Mouse (Mus musculus): Measurements from ENCODE around the gene Rack1. TPM values are rescaled to one million over a fixed set of nuclear protein-coding genes. Genes with fewer than 3 reads are reported as not detected.
"Not testable (repeated sequence)": the region's sequence is repeated elsewhere in the genome, so short reads cannot be mapped to it uniquely, and the experiment has no call there.

Gene Rack1
- polyA plus RNA-seq, 1 experiment from 2014 or later, result 321 TPM

DNA sequence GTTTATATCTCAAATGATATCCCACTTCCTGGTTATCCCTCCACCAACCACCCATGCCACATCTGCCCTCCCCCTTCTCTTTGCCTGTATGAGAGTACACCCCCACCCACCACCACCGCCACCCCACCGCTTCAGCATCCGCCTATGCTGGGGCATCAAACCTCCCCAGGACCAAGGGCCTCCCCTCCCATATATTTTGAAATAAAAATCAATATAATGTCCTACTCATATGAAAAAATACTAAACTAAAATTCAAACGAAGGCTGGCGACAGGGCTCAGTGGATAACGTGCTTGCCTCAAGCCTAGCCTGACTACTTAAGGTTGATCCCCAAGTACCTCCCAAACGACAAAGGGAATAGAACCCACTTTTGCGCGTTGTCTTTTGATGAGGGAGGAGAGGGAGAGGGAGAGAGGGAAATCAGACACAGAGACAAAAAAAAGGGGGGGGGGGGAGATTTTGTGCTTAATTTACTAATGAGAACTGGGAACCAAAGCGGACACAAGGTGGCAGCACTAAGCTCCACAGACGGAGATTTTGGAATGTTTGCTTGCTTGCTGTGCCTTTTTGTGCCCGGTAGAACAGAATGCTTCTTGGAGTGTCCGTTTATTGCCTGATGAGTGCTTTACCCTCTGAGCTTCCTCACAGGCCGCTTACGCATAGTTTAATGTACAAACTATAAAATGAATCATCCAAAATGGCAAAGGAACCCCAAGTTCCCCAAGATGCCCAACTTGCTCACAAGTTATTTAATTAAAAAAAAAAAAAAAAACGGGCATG lies 11.6 kb upstream of the Rack1 start:
- H3K4me3 ChIP-seq (ENCODE audit: inconsistent target), result peak overlapping the region; percentile 29
- no peaks in the 10 kb centered on the region for H3K79me2 ChIP-seq (ENCODE audit: inconsistent target)
- no peaks in the 10 kb centered on the region for H3K36me3 ChIP-seq (ENCODE audit: inconsistent target)
- 2% methylated on average over 15 of the region's 16 CpGs for WGBS (ENCODE audit: missing documents)
- peak overlapping the region; percentile 78 for H3K27ac ChIP-seq

DNA sequence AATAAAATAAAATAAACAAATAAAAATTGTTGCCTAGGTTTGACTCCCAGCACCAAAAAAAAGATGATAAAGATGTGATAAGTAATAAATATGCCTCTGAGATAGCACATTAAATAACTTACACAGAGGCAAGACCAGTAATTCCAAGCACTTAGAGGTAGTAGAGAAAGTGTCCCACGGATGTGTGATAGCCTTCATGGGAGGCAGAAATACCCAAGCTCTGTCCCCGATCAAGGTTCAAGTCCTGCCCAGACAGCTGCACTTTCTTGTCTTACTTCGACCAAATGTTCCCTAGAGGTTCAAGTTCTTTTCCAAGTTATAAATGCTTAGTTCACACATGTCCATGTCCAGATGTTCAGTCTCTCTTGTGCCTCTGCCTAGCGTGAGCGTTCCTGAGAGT lies 10.9 kb upstream of the Rack1 start:
- Histone ChIP-seq H3K4me3 (ENCODE audit: inconsistent target) (no peak overlapping the region), H3K79me2 (ENCODE audit: inconsistent target) (no peaks in the 10 kb centered on the region), H3K36me3 (ENCODE audit: inconsistent target) (no peaks in the 10 kb centered on the region), H3K27ac (peak overlapping the region; percentile 78; the same call in 1 of the 2 replicates)
- WGBS (ENCODE audit: missing documents), result 93% methylated on average over 5 of the region's 5 CpGs

DNA sequence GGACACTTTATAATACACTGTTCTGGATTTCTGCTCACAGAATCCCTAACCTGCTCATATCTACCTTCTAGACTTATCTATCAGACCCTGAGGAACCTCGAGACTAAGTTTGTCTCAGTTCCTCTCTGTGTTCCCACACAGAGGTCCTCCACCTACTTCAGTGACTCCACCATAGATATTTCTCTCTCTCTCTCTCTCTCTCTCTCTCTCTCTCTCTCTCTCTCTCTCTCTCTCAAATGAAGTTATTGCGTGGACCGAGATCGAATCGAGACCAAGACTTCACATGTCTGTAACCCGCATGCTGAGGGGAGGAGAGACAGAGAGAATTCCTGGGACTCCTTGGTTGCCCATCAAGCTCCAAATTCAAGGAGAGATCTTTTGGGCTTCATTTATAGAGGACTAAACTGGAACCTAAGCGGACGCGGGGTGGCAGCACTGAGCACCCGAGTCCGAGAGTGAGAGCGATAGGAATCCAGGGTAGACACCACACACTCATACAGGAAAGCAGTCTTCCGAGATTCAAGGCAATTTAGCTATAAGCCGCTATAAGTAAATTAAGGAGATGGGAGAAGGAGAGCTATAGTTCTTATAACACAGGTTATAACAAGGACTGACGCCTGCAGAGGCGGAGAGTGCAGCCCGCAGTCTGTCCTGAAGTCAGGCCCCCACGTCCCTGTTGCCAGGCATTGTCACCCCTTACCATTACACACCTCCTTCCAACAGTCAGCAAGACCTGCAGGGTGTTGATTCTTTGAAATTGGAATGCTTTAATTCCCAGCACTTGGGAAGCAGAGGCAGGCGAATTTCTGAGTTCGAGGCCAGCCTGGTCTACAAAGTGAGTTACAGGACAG lies 9.9 kb upstream of the Rack1 start:
- H3K27ac ChIP-seq, result no peak overlapping the region
- H3K4me3 ChIP-seq (ENCODE audit: inconsistent target), result no peak overlapping the region
- H3K79me2 ChIP-seq (ENCODE audit: inconsistent target), result no peaks in the 10 kb centered on the region
- H3K36me3 ChIP-seq (ENCODE audit: inconsistent target), result no peaks in the 10 kb centered on the region
- WGBS (ENCODE audit: missing documents), result 23% methylated on average over 18 of the region's 20 CpGs

DNA sequence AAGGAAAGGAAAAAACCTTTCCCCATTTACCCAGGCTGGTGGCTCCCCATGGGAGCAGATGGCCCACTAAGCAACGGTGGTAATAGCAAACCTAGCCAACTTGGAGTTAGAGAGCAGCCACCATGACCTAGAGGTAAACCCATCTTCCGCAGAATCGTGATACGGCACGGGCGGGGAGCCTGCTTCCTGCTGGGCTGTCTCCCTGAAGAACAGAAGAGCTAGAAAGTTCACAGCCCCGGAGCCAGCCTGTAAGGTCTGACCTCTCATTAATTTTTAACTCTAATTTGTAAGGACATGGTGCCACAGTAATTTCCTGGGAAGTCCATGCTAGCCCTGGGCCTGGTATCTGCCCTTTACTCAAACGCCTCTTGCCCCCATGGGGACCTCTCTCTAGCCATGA lies 9.2 kb upstream of the Rack1 start:
- H3K79me2 ChIP-seq (ENCODE audit: inconsistent target), result no peaks in the 10 kb centered on the region
- WGBS (ENCODE audit: missing documents), result 87% methylated on average over 8 of the region's 8 CpGs
- no peak overlapping the region for H3K27ac ChIP-seq

DNA sequence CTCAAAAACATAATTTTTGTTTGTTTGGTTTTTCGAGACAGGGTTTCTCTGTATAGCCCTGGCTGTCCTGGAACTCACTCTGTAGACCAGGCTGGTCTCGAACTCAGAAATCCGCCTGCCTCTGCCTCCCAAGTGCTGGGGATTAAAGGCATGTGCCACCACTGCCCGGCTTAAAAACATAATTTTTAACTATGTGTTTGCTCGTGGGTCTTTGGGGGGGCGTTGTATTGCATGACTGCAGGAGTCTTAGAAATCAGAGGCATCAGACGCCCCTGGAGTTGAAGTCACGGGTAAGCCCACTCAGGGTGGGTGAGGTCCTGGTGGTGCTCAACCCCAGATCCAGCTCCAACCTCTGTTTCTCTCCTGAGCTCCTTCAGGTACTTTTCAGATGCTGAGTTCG lies 8.2 kb upstream of the Rack1 start:
- not testable (repeated sequence) for H3K4me3 ChIP-seq (ENCODE audit: inconsistent target); H3K79me2 ChIP-seq (ENCODE audit: inconsistent target); H3K36me3 ChIP-seq (ENCODE audit: inconsistent target); H3K27ac ChIP-seq
- 91% methylated on average over 9 of the region's 9 CpGs for WGBS (ENCODE audit: missing documents)

More for the DNA sequence above, 9.2 kb upstream of the Rack1 start:
- no peak overlapping the region for H3K4me3 ChIP-seq (ENCODE audit: inconsistent target)
- H3K36me3 ChIP-seq (ENCODE audit: inconsistent target), result no peaks in the 10 kb centered on the region

DNA sequence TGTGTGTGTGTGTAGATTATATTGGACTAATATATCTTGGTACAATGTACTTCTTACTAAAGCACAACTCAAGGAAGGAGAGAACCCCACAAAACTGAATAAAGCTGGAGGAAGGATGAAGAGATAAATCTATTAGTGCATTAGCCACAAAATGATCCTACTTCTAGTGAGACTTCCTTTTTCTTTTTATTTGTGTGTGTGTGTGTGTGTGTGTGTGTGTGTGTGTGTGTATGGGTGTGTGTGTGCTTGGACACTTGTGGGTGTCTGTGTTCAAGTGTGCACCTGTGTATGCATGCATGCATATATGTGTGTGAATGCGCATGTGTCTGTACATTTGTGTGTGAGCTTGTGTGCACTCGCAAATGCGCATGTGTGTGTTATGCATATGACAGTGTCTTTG lies 6.9 kb upstream of the Rack1 start:
- Histone ChIP-seq H3K27ac (no peak overlapping the region), H3K36me3 (ENCODE audit: inconsistent target) (no peaks in the 10 kb centered on the region), H3K4me3 (ENCODE audit: inconsistent target) (no peak overlapping the region), H3K79me2 (ENCODE audit: inconsistent target) (peaks cover 6% of the 10 kb centered on the region; the same call in 1 of the 2 replicates)
- WGBS (ENCODE audit: missing documents), result 97% methylated on average over 3 of the region's 3 CpGs

DNA sequence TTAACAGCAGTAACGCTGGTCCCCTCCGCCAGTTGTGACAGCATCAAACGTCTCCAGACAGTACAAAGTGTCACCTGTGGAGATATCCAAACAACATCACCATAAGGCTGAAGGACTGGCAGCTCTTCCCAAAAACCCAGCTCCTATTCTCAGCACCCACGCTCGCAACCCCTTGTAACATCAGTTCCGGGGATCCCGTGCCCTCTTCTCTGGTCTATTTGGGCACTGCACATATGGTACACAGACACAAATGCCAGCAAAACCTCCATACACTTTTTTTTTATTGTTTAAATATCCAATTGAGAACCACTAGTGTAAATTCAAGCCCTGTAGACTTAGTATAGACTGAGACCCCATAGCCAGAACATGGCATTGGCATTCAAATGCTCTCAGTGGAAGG lies 4.9 kb upstream of the Rack1 start:
- Histone ChIP-seq H3K4me3 (ENCODE audit: inconsistent target) (no peak overlapping the region), H3K36me3 (ENCODE audit: inconsistent target) (no peaks in the 10 kb centered on the region), H3K79me2 (ENCODE audit: inconsistent target) (peaks cover 16% of the 10 kb centered on the region), H3K27ac (no peak overlapping the region)
- WGBS (ENCODE audit: missing documents), result 95% methylated on average over 7 of the region's 7 CpGs

DNA sequence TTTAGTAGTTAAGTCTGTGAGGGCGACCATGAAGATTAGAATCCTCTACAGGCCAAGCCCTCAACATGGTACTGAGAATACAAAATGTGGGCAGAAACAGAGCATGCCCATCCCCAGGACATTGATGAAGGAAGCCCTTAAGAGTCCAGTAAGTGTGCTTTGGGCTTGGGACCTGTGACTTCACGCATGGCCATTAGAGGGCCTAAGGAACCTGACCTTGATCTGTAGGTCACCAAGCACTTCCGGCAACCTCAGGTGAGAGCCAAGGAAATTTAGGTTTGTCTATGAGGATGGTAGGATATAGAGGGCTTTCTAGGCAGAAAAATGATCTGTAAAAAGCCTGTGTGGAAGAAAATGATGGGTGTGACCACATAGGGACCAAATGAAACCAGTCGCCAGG lies 3.8 kb upstream of the Rack1 start:
- Histone ChIP-seq H3K27ac (no peak overlapping the region), H3K4me3 (ENCODE audit: inconsistent target) (no peak overlapping the region), H3K79me2 (ENCODE audit: inconsistent target) (peaks cover 27% of the 10 kb centered on the region), H3K36me3 (ENCODE audit: inconsistent target) (no peaks in the 10 kb centered on the region)
- 96% methylated on average over 4 of the region's 4 CpGs for WGBS (ENCODE audit: missing documents)

DNA sequence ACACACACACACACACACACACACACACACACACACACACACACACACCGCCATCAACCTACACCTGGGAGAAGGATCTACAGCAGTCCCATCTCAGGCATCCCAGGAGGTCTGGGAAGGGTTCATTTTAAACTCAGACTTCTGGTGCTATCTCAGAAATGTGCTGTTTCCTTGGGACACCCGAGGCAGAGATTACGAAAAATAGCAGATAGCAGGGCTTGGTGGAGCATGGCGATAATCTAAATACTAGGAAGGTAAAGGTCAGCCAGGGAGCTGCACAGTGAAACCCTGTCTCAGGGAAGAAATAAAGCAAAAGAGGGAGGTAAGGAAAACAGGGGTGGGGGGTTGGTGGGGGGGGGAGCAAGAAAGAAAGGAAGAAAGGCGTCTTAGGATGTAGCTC lies 2.8 kb upstream of the Rack1 start:
- H3K4me3 ChIP-seq (ENCODE audit: inconsistent target), result no peak overlapping the region
- H3K27ac ChIP-seq, result no peak overlapping the region
- H3K79me2 ChIP-seq (ENCODE audit: inconsistent target), result peaks cover 37% of the 10 kb centered on the region
- 87% methylated on average over 4 of the region's 5 CpGs for WGBS (ENCODE audit: missing documents)
- H3K36me3 ChIP-seq (ENCODE audit: inconsistent target), result peaks cover 9% of the 10 kb centered on the region; the same call in 1 of the 2 replicates

DNA sequence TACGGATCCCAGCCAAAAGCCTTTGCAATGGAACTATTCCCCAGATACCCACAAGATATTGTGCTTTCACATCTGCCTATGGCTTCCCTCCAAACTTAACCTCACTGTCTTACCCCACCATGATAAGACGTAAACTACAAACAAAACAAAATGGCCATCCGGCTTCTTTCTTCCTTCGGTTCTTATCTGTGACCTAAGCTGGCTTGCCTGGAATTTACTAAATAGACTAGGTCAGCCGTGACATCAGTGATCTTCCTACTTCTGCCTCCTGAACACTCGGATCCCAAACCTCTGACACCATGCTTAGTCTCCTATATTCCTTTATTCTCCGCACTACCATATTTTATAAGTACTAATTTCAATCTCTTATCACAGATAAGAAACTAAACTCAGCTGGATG lies 1.8 kb upstream of the Rack1 start:
- WGBS (ENCODE audit: missing documents), result 82% methylated on average over 7 of the region's 7 CpGs

DNA sequence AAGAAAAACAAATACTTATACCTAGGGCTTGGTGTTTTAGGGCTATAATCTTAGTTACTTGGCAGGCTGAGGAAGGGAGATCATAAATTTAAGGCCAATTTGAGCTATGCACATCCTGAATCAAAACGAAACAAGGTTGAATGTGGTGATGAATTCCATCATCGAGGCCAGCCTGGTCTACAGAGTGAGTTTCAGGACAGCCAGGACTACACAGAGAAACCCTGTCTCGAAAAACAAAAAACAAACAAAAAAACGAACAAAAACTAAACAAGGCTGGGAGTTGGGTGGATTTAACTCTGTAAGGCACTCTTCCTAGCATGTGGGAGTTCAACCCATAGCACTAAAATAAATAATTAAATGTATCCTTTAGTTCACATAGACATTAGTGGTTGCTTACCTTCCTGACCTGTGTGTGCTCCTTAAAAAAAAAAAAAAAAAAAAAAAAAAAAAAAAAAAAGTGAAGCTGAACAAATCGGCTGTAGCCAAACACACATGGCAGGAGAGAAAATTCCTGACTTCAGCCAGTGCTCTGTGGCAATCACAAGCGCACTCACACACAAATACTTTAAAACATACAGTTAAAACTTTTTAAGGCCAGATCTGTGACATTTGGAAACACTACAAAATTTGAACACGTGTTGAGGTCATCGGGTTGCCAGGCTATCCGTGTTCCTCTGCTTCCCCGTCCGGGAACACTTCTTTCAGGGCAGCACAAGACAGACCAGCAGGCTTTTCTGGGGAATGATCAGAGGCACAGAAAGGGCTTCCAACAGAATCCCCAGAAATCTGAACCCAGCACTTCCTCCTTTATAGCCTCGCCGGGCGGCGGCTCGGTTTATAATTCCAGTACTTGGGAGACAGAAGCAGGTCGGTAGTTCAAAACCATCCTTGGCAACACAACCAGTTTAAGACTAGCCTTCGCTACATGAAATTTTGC lies 880 bp upstream of the Rack1 start:
- H3K79me2 ChIP-seq (ENCODE audit: inconsistent target), result peaks cover 57% of the 10 kb centered on the region
- peaks cover 28% of the 10 kb centered on the region for H3K36me3 ChIP-seq (ENCODE audit: inconsistent target)
- peak overlapping the region; percentile 92 for H3K4me3 ChIP-seq (ENCODE audit: inconsistent target)
- 3% methylated on average over 18 of the region's 18 CpGs for WGBS (ENCODE audit: missing documents)
- peak overlapping the region; percentile 93 for H3K27ac ChIP-seq

More for the DNA sequence above, 1.8 kb upstream of the Rack1 start:
- H3K79me2 ChIP-seq (ENCODE audit: inconsistent target), result peaks cover 47% of the 10 kb centered on the region
- no peak overlapping the region for H3K4me3 ChIP-seq (ENCODE audit: inconsistent target)
- no peak overlapping the region for H3K27ac ChIP-seq
- peaks cover 18% of the 10 kb centered on the region for H3K36me3 ChIP-seq (ENCODE audit: inconsistent target)

DNA sequence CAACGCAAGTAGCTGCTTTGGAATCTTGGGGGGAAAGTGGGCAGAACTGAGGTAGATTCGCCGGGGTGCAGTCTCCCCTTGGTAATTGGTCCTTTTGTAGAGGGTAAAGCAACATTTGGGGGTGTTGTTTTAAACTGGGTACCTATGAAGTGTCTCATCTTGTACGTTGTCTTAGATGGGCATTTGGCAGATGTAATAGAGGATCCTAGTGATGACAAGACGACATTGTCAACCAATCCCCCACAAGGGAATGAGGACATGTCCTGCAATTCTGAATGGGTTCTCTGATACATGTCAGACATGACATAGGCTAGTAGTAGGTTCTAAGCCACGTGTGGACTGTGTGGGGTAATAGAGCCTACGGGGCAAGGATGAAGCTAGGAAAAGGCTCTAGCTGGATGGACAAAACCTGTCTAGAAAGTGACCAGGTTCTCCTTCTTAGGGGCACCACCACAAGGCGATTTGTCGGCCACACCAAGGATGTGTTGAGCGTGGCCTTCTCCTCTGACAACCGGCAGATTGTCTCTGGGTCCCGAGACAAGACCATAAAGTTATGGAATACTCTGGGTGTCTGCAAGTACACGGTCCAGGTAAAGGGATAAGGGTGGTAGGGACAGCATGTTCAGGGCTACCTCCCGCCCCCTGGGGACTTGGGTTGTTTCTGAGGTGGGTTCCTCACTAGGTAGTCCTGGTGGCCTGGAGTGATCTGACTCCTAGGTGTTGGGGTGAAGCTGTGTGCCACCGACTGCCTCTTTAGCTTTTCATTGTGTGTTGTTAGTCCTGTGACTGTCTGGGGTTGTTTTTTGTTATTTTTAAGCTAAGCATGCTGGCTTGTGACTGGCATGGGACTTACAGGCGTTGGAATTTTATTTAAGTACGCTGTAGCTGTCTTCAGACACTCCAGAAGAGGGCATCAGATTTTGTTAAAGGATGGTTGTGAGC lies 2.0 kb downstream of the Rack1 start:
- peaks cover 80% of the 10 kb centered on the region for H3K79me2 ChIP-seq (ENCODE audit: inconsistent target)
- H3K4me3 ChIP-seq (ENCODE audit: inconsistent target), result peak overlapping the region; percentile 92
- no peak overlapping the region for H3K27ac ChIP-seq
- 68% methylated on average over 17 of the region's 17 CpGs for WGBS (ENCODE audit: missing documents)
- H3K36me3 ChIP-seq (ENCODE audit: inconsistent target), result peaks cover 56% of the 10 kb centered on the region

DNA sequence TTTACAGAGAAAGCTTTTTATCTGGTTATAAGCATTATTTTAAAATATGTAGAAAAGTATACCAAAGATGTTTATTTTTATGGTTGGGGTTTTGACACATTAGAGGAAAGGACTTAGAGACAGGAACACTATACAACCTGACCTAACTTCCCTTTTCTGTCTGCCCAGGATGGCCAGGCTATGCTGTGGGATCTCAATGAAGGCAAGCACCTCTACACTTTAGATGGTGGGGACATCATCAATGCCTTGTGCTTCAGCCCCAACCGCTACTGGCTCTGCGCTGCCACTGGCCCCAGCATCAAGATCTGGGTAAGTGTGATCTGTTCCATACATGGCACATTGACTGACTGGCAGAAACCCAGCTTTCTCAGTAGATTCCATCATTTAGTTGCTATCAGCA lies 3.9 kb downstream of the Rack1 start:
- Histone ChIP-seq H3K36me3 (ENCODE audit: inconsistent target) (peaks cover 67% of the 10 kb centered on the region), H3K27ac (no peak overlapping the region)
- 100% methylated on average over 2 of the region's 2 CpGs for WGBS (ENCODE audit: missing documents)

More for the DNA sequence above, 3.9 kb downstream of the Rack1 start:
- Histone ChIP-seq H3K79me2 (ENCODE audit: inconsistent target) (peaks cover 75% of the 10 kb centered on the region), H3K4me3 (ENCODE audit: inconsistent target) (no peak overlapping the region)

Measured in macrophage (primary cell).